Mouse (Mus musculus) fibroblast of lung, adult 2 months (primary cell): ENCODE measurements around the gene Lsamp.
"Not testable (repeated sequence)": the region's sequence is repeated elsewhere in the genome, so short reads cannot be mapped to it uniquely, and the experiment has no call there.

Experiments
- DNase-seq: peaks from one replicate; pipeline ENCODE4 v3.0.0-alpha.2; 2011; ENCODE audit warnings: low read depth

Lsamp gene

DNA sequence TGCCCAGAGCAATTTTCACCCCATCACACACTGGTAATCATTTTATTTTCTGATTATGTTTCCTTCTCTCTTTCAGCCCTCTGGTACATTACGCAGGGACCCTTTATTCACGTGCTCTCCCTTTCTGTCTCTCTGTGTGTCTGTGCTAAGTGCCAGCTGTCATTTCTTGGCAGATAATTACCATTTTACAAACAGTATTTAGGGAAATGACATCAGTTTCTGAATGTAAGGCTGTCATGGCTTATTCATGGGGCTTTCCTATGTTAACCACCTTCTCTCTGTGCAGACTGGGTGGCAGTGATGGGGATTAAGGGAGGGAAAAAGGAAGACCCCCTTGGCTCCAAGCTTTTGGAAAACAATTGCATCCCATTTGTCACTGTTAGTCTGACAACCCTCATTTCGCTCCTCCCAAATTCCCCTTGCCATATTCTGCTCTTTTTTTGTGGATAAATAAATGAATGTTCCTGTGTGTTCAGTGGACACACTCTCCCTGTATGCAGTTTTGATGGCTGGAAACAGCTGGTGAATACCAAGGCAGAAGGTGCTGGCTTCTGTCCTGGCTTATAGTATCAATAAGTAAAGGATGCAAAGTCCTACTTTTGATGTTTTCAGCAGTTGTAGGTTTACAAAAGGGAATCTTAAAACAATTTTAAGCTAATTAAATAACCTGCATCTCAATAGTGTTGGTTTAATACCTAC, 520.2 kb downstream of the Lsamp start:
- no peak for DNase-seq

- DNase-seq = no peak
Measured at GRCm38 (mm10) chr16:40509146-40510030, 525.2 kb downstream of the Lsamp start.

GRCm38 (mm10) chr16:40536754-40537153, 552.6 kb downstream of the Lsamp start:
- DNase-seq = no peak

DNA sequence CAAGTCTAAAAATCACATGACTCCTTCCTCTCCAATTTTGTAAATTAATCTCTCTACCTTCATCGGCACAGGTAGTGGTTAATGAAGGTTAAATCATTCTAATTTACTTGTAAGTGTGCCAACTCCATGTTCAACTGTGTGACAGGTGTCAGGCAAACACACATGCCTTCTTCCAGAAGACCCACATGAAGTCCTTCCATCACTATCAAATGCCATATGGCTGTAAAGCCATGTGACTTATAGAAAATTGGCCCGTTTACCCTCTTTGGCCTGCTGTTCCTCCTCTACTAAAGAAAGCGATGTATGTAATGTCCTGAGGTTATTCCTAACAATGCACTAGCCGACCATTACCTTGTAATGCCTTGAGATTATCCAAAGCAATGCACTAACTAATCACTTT, 565.5 kb downstream of the Lsamp start:
- DNase-seq = no peak

DNA sequence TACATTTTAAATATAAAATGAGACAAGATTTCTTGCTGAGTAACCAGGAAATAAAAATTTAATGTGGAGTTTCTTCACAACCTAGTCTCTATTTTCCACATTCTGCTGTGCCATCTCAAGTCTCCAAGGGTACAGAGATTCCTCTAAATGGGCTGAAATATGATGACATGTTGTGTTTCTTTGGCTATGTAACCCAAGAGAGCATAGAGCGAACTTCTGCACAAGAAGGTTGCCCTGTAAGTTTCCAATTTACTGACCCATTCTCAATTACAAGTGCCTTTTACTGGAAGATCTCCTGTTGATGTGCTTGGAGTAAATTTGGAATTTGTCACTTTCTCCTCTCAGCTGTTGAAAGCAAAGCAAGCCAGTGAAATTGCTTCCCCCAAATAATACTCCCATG, 571.4 kb downstream of the Lsamp start:
- DNase-seq = no peak

DNA sequence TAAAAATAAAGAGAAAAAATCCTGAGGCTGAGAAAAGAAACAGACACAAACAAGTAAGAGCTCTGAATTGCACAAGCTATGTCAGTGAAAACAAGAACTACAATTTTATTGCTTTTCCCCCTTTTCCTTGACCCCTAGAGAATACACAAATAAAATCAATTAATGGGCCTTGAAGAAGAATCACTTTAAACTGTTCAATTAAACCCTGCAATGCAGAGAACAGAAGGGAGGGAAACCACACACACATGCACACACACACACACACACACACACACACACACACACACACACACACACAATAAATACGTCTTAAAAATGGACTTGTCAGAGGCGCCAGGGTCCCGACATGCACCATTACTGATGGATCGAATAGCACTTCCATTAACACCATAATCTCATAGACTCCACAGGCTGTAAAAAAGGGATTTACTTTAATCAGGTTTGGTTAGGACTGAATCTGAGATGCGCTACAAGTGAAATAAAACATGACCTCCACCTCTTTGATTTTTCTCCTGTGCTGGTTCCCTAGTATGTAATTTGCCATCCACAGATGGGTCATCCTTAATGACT, 573.6 kb downstream of the Lsamp start:
- no peak for DNase-seq

- DNase-seq = no peak
Measured at GRCm38 (mm10) chr16:40567431-40567941, 583.3 kb downstream of the Lsamp start.

- DNase-seq = no peak
Measured at GRCm38 (mm10) chr16:40572085-40572745, 588.1 kb downstream of the Lsamp start.

GRCm38 (mm10) chr16:40582076-40582475, 597.9 kb downstream of the Lsamp start:
- no peak for DNase-seq

GRCm38 (mm10) chr16:40593161-40593560, 609.0 kb downstream of the Lsamp start:
- DNase-seq = no peak

- DNase-seq = no peak
Measured at GRCm38 (mm10) chr16:40601431-40602387, 617.5 kb downstream of the Lsamp start.

DNA sequence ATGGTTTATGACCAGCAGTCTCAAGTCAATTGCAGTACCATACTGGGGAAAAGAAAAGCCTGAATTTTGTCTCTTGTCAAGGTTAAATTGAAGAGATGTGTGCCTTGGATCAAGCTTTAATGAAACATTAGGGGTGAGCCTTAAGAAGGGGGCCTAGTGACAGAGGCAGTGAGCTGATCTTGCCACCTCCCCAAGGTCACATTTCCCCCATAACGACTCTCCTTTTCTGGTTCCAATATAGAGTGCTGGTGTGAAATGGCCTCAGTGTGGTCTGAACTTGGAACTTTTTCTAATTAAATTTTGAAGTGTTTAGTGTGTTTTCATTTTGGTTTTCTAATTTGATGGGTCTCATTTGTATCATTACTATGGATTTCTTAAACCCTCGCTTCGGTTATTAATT, 623.3 kb downstream of the Lsamp start:
- no peak for DNase-seq

- not testable (repeated sequence) for DNase-seq
Measured at GRCm38 (mm10) chr16:40616697-40617096, 632.5 kb downstream of the Lsamp start.

GRCm38 (mm10) chr16:40621086-40621485, 636.9 kb downstream of the Lsamp start:
- not testable (repeated sequence) for DNase-seq

DNA sequence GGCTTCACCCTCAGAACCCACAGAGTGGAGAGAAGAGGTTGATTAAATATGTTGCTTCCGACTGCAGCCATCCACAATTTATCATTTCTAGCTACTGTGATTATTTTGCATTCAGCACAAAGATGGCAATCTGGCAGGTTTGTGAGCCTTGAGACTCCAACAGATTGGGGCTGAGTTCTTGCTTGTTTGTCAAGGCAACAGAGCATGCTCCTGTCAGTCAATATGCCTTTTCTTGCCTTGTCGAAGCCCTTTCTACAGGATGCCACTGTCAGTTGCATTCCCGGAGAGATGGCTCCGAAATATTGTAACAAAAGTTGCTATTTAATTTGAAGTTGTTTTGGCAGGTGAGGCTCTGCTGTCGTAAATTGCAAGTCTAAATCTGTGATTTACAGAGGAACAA, 643.0 kb downstream of the Lsamp start:
- no peak for DNase-seq

DNA sequence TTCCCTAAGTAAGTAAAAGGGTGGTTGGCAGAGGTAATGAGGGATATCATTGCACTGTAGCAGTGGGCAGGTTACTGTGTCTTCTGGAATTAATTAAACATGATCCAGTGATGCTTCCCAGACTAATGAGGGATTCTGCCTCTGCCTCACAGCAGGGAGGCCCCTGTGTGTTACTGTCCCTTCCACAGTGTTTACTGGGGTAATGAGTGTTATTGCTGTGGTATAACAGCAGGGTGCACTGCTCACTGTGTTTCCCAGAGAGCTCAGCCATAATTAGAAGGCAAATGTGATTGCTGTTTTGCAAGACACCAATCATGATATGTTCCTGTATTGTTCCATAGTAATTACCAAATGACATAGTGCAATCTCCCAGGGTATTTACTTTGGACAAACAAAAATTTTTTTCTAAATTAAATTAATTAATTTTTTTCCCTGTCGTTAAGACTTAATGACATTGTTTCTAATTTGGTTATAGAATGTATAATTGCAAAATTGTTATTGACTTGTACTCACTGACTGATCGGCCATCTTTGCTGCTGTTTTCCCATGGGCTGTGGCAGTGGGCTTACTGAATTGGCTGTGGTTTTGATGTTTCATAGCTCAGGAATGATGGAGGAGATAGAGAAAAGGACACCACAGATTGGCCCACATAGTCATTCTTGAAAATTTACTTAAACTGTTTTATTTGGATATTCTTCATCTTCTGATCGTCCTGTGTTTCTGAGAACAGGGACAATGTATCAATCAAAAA, 655.6 kb downstream of the Lsamp start:
- no peak for DNase-seq

DNA sequence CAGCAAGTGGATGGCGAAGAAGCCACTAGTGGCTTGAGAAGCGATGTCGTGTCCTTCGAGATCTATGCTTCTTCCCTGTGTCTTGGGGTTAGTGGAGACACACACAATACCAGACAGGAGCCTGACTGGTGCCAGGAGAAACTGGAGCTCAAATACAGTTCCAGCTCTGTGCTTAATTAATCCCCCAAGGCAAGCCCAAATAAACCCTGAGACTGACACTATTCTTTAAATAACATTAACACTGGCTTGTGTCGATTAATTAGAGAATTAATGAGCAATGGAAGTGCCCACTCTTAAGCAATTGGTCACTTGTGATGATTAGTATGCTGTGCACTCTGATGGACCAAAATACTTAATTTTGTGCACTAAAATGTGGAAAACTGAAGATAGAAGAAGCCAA, 668.6 kb downstream of the Lsamp start:
- DNase-seq = no peak

GRCm38 (mm10) chr16:40653508-40653907, 669.3 kb downstream of the Lsamp start:
- no peak for DNase-seq

GRCm38 (mm10) chr16:40656347-40656746, 672.2 kb downstream of the Lsamp start:
- no peak for DNase-seq

- no peak for DNase-seq
Measured at GRCm38 (mm10) chr16:40656871-40657270, 672.7 kb downstream of the Lsamp start.
